Comparison of ENCODE assay signal across 18 mouse cellular contexts in the genomic region with DNA sequence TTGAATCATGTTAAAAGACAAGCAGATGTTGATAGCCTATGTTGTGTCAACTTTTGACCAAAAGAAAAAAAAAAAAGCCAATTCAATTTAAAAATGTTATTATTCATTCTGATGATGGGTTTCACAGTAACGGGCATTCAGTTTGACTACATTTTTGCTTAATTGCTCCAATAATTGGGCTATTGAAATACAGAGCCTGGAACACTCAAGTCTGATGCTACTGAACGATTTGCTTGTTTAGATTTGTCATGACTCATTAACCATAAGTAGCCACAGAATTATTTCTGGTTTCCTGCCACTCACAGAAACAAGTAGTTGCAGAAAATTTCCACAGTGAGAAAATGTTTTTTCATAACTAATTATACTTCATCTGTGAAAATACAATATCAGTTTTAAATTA.
"Had no signal": no experiment of that assay in that cellular context is flagged by ENCODE, and none has a peak within 500 bp of the region (broad histone marks: within the 10 kb centered on the region; RNA-seq: fewer than 3 reads in every experiment).

No protein-coding gene starts in this region.

- H3K27ac ChIP-seq: liver, embryonic 15.5 days; lung, embryonic 15.5 days; macrophage; neural tube, embryonic 12.5 days; stomach, embryonic 15.5 days; stomach, postnatal 0 days had no signal

- H3K4me1 ChIP-seq: liver, embryonic 15.5 days; lung, embryonic 15.5 days; megakaryocyte, embryonic 14.5 days; neural tube, embryonic 12.5 days; stomach, embryonic 15.5 days had no signal

- H3K4me3 ChIP-seq: liver, embryonic 15.5 days; lung, embryonic 15.5 days; megakaryocyte, embryonic 14.5 days; neural tube, embryonic 12.5 days; stomach, embryonic 15.5 days had no signal

- H3K36me3 ChIP-seq: liver, embryonic 15.5 days; lung, embryonic 15.5 days; neural tube, embryonic 12.5 days; stomach, embryonic 15.5 days had no signal

- H3K27me3 ChIP-seq: liver, embryonic 15.5 days; lung, embryonic 15.5 days; megakaryocyte, embryonic 14.5 days; neural tube, embryonic 12.5 days; stomach, embryonic 15.5 days had no signal

- H3K4me2 ChIP-seq: liver, embryonic 15.5 days; lung, embryonic 15.5 days; midbrain, embryonic 11.5 days; neural tube, embryonic 12.5 days; stomach, embryonic 15.5 days had no signal

- H3K9me3 ChIP-seq: liver, embryonic 15.5 days; lung, embryonic 15.5 days; megakaryocyte, embryonic 14.5 days; neural tube, embryonic 12.5 days; stomach, embryonic 15.5 days had no signal

- H3K9ac ChIP-seq: liver, embryonic 15.5 days; liver, postnatal 0 days; lung, embryonic 15.5 days; neural tube, embryonic 12.5 days; stomach, embryonic 15.5 days had no signal

- DNase-seq: liver, postnatal 0 days; lung, adult 2 months; lung, postnatal 14 days; lung, postnatal 36 days; right cerebral cortex, postnatal 14 days; thymus, adult 2 months; thymus, postnatal 25 days; thymus, postnatal 4 days had no signal

- ATAC-seq: lung, postnatal 0 days; midbrain, embryonic 16.5 days had no signal
